Mouse (Mus musculus): ENCODE measurements at regions not wholly inside any gene's neighbourhood (a gene's known extent, or its start where the extent isn't known, plus 50 kb on each side); places are given as distances from the start of the nearest gene placed in this dataset.

DNA sequence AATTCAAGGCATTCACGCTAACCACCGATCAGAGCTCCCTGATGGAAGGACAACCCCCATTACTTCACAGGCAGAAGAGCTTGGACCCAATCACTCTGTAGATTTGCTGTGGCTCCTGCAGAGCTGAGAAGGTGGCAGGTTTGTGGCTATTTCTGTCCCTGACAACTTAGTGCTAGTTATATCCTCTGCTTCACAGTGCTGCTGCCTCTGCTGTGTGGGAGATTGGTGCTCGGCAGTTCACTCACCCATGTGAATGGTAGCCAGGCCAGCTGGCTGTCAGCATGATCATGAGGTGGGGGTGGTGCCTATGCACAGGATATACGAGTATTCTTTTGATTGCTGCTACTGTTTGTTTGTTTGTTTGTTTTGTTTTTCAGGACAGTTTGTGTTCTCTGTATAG is 113.9 kb downstream of the Gm10131 start:
- no peak for DNase-seq (ENCODE audit: low spot score in 2 of 2)

DNA sequence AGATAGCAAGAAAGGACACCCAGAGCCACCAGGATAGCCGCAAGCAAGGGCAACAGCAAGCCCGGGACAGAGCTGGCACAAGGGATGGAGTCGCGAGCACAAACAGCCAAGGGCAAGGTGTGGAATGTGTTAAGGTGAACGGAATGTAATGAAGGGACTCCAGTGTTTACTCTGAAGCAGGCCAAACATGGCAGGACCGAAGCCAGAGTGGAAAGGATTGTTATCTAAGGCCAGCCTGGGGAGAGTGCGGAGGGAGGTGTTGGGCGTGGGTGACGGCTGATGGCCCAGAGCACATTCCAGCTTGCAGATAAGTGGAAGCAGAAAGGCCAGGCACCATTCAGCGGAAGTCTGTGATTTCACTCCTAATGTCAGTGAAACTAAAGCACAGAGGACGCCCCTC is 118.6 kb downstream of the Gm10131 start:
- DNase-seq (ENCODE audit: low spot score in 2 of 2) = no peak

DNA sequence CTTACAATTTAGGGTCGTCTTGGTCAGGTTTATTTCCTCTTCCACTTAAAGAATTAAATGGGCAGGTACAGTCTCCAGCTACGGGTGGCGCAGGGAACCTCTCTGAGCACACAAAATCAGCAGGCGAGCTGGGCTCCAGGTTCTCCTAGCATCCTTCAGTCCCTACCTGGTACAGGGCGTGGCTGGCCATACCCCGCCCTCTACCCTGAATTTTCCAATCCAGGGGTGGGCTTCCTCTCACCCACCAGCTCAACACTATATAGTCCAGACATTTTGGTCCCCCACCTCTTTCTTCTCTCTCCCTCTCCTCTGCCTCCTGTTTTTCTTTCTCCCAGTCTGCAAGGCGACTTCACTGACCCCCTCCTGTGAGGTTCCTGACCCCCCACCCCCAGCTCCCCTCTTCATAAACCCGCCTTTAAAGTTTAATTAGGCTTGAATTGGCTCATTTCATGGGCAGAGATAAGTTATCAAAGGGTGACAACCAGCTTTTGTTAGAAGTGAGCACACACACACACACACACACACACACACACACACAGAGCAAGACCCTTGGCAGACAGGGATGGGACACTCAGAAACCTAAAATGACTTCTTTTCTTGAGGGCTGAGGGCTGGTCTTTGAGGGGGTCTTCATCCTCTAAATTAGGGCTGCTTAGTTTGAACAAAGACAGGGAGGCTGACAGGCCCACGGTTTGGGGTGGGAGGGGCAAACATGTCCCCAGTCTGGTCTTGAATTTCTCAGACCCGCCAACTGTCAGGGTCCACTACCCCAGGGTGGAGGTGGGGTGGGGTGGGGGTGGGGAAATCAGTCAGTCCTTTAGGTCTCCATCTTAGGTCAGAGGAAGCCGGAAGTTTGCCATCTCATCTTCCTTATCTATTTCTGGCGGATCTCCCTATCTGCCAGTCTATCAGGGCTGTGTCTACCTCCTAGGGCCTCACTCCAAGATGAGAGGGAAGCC is 119.3 kb downstream of the Gm10131 start:
- no peak for DNase-seq (ENCODE audit: low spot score in 2 of 2)

- no peak for DNase-seq (ENCODE audit: low spot score in 2 of 2)
These were observed 120.2 kb downstream of the Gm10131 start for GRCm38 (mm10) chr8:33991165-33991916.

DNA sequence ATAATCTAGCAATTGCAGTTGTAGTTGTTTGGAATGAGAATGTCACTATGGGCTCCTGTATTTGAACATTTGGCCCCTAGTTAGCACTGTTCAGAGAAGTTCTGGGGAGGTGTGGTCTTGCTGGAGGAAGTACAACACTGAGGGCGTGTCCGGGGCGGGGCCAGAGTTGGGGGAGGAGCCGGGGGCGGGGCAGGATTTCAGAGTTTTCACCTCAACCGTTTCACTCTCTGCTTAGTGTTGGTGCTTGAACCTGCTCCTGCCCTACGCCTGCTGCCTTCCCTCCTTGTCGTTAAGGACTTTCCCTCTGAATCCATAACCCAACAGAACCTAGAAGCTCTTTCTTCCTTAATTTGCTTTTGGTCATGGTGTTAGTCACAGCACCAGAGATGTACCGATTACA is 121.5 kb downstream of the Gm10131 start:
- DNase-seq (ENCODE audit: low spot score in 2 of 2) = peak in 1 of 2 experiments; percentile 12

- DNase-seq (ENCODE audit: low spot score in 2 of 2) = no peak
These were observed 123.8 kb downstream of the Gm10131 start for GRCm38 (mm10) chr8:33987755-33988104.

GRCm38 (mm10) chr8:33987091-33987754 is 124.3 kb downstream of the Gm10131 start:
- no peak for DNase-seq (ENCODE audit: low spot score in 2 of 2)

DNA sequence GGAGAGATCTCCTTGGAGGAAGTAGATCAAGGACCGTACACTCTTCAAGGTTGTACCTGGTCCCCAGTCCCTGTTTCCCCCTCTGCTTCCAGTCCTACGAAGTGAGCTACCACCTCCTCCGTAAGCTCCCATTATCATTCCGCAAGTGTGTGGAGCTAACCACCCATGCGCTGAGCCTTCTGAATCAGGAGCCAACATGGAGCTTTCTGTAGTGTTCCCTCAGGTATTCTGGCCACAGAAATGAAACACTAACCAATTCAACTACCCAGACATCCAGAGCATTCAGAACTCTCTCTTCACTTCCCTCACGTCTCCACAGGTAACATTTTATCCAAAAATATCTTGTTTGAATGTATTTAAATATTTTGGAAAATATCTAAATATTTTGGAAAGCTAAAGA is 124.9 kb downstream of the Gm10131 start:
- no peak for DNase-seq (ENCODE audit: low spot score in 2 of 2)

DNA sequence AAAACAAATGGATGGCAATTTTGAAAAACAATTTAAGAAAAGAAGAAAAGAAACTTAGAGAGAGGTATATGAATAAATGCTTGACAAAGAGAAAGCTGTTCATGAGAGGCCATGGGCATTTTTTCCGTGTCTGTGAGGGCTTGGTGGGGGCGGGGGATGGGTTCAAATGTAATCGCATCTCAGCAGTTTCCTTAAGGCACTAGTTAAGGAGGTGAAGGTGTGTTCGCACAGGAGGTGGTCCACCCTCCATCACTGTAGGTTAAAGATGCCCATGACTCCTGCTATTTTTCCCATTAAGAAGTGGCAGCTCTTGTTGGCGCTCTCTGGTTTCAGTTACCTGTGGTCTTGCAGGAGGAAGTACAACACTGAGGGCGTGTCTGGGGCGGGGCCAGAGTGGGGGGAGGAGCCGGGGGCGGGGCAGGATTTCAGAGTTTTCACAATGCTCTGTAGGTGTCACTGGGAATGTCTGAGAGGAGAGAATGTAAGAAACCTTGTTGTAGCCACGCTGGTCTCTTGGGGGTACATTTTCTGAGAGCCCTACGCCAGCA is 126.0 kb downstream of the Gm10131 start:
- no peak for DNase-seq (ENCODE audit: low spot score in 2 of 2)

- DNase-seq (ENCODE audit: low spot score in 2 of 2) = peak; percentile 11 to 22
These were observed 129.9 kb downstream of the Gm10131 start for GRCm38 (mm10) chr8:33981629-33982028.

GRCm38 (mm10) chr8:33980999-33981398 is 130.5 kb downstream of the Gm10131 start:
- no peak for DNase-seq (ENCODE audit: low spot score in 2 of 2)
